Mouse (Mus musculus) activated CD4-positive, CD25-positive, alpha-beta regulatory T cell, adult 4 months (primary cell): ENCODE measurements around the gene Spop. TPM values are rescaled to one million over a fixed set of nuclear protein-coding genes. Genes with fewer than 3 reads are reported as not detected.
"Not testable (repeated sequence)": the region's sequence is repeated elsewhere in the genome, so short reads cannot be mapped to it uniquely, and the experiment has no call there.

Source experiments
- ATAC-seq: one replicate; pipeline ENCODE4 v1.8.0; 2017
- polyA plus RNA-seq, 2 experiments: library from polyadenylated mRNA; unstranded; fragments of 100-300 nt; shearing (Covaris generic); gene quantifications; one replicate each; pipeline ENCODE4 v1.2.1; 2017

Gene Spop
- polyA plus RNA-seq, 2 experiments from 2014 or later: 119 to 154 TPM

GRCm38 (mm10) chr11:95391743-95392142, 22.1 kb upstream of the Spop start:
- no peak for ATAC-seq

DNA sequence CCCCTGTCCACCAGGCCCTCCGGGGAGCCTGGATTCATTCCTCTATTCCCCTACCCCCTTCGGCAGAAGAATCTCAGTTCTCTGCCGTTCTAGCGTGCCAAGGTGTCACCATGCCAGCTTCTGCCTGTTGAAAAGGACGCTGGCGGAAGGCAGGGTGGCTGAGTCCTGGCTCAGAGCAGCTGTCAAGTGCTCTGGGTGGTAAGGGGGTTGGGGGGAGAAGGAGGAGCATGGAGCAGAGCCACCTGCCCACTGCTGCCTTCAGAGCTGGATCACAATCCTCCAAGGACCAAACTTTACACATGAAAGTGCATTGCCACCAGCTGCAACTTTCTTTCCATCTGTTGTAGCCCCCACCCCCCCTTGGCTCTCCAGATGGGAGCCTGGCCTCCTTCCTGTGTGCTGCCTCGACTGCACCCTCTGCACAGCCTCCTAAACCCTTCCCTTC, 21.6 kb upstream of the Spop start:
- no peak for ATAC-seq

GRCm38 (mm10) chr11:95392708-95393499, 21.0 kb upstream of the Spop start:
- ATAC-seq: no peak

GRCm38 (mm10) chr11:95393500-95393816, 20.4 kb upstream of the Spop start:
- no peak for ATAC-seq

- ATAC-seq: no peak
Observed at GRCm38 (mm10) chr11:95394112-95394511, 19.8 kb upstream of the Spop start.

GRCm38 (mm10) chr11:95396548-95396947, 17.3 kb upstream of the Spop start:
- ATAC-seq: no peak

- ATAC-seq: no peak
Observed at GRCm38 (mm10) chr11:95397843-95398835, 15.7 kb upstream of the Spop start.

DNA sequence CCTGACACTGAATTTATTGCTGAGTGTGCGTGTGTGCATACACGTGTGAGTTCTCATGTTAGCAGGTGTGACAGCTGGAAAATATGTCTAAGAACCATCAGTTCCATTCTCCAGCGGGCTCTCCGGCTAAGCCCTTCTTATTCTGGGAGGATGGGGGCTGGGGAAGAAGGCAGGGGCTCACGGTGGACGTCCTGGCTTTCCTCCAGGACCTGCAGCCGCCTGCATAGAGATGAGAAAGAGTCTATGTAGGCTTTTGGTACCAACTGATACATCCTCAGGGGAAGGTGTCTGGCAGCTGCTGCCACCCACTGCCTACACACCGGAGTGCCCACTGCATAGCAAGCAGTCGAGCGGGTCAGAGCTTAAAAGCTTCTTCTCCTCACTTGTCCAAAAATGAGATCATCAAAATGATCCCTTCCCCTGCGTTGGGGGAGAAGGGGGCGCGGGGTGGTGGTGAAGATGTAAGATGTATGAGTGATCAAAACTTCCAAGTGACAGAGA, 14.3 kb upstream of the Spop start:
- ATAC-seq: no peak

- no peak for ATAC-seq
Observed at GRCm38 (mm10) chr11:95401568-95401967, 12.3 kb upstream of the Spop start.

DNA sequence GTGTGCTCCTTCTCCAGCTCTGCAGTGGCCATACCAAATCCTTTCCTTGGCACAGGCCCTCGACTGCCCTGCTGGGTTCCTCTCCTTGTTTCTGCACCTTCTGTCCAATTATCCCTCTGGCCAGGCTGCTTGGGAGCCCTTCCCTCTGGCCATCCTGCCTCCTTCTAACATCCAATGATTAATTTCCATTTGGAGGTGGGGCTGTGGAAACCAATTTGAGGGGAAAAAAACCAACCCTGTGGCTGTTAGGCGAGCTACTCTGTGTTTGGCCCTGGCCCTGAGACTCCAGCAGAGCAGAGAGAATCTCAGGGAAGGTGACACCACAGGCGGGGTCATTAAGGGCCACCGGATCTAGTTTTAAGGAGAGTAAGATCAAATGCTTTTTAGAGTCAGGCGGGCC, 11.7 kb upstream of the Spop start:
- ATAC-seq: no peak

GRCm38 (mm10) chr11:95402658-95403101, 11.2 kb upstream of the Spop start:
- no peak for ATAC-seq

GRCm38 (mm10) chr11:95403382-95404340, 10.2 kb upstream of the Spop start:
- no peak for ATAC-seq

GRCm38 (mm10) chr11:95405771-95406170, 8.1 kb upstream of the Spop start:
- ATAC-seq: no peak

- ATAC-seq: not testable (repeated sequence)
Observed at GRCm38 (mm10) chr11:95406398-95406797, 7.5 kb upstream of the Spop start.

DNA sequence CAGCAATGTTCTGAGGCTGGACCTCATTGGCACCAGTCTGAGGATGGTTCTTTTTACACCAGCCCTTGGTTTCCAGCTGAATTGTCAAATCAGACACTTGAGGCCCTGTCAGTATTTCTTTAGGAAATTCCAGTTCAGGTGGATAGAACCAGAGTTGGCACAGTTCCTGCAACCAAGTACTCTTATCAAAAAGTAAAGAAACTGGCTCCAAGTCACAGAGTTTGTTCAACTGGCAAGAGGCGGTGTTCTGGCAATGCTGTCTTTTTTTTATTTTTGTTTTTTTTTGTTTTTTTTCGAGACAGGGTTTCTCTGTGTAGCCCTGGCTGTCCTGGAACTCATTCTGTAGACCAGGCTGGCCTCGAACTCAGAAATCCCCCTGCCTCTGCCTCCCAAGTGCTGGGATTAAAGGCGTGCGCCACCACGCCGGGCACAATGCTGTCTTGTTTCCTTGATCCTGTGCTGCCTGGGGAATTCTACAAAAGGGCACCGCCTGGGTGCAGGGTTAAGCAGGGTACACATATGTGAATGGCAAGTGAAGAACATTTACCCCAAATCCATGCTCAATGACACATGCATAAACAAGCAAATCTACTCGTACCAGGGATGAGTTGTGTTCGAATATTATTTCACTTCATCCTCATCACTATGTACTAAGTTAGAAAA, 4.3 kb upstream of the Spop start:
- no peak for ATAC-seq

DNA sequence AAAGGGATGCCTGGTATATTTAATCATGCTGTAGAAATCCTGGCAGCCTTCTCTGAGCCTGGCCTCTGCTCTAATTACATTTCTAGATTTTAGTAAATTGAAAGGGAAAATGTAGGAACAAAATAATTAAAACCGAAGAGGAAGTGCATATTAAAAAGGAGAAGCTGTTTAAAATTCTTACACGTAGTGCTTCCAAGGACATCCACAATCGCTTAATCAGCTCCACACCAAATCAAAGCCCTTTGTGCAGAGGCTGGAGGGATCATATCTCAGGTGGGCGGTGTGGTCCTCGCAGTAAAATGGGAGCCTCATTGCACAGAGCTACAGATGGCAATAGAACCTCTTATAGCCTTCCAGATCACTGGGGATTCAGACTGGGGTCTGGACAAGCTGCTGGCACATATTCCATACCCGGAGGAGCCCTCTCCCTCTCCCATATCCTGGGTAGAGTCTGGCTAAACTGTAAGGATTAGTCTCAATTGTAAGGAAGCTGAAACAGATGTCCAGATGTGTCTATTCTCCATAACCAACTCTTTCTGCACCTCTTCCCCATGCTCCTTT, 2.3 kb upstream of the Spop start:
- ATAC-seq: no peak

GRCm38 (mm10) chr11:95412615-95413014, 1.3 kb upstream of the Spop start:
- no peak for ATAC-seq

GRCm38 (mm10) chr11:95414536-95415161, 769 bp downstream of the Spop start:
- peak; percentile 52 for ATAC-seq

GRCm38 (mm10) chr11:95415931-95416330, 2.1 kb downstream of the Spop start:
- no peak for ATAC-seq

DNA sequence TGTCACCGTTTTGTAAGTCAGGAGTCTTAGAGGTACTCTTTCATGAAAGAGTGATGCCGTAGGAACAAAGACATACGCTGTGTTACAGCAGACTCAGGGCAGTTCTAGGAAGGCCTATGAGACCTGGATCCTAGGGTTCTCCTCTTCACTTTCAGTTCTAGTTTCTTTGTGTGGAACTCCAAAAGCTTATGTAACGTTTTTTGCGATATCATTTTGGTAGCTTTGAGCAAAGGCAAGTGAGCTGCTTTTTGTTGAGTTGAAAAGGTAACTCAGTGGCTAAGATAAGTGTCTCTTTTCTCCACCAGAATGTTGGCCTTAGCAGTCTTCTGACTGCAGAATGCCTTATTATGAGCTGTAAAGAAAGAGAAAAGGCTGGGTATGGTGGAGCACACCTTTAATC, 3.5 kb downstream of the Spop start:
- no peak for ATAC-seq
